Mouse (Mus musculus) limb, embryonic 10.5 days (tissue): ENCODE data around the gene Prr36. TPM values are rescaled to one million over a fixed set of nuclear protein-coding genes. Genes with fewer than 3 reads are reported as not detected.
"Not testable (repeated sequence)": the region's sequence is repeated elsewhere in the genome, so short reads cannot be mapped to it uniquely, and the experiment has no call there.

Experiments used
- DNase-seq: peaks from one replicate; pipeline ENCODE4 v3.0.0-alpha.2; 2017; ENCODE audit warnings: low spot score
- H3K27ac ChIP-seq: fragments of 300-500 bp; sonication (generic); 2 replicates; pipeline ENCODE4 v1.5.1; 2016; ENCODE audit warnings: mild to moderate bottlenecking
- H3K27me3 ChIP-seq: fragments of 300-500 bp; sonication (generic); 2 replicates; pipeline ENCODE4 v1.6.1; 2016; ENCODE audit warnings: low read depth, mild to moderate bottlenecking; ENCODE audit not compliant: poor library complexity, severe bottlenecking
- H3K36me3 ChIP-seq: fragments of 300-500 bp; sonication (generic); 2 replicates; pipeline ENCODE4 v1.6.1; 2016; ENCODE audit warnings: mild to moderate bottlenecking, moderate library complexity
- H3K4me1 ChIP-seq: fragments of 300-500 bp; sonication (generic); 2 replicates; pipeline ENCODE4 v1.6.1; 2016
- H3K4me3 ChIP-seq: fragments of 300-500 bp; sonication (generic); 2 replicates; pipeline ENCODE4 v1.5.1; 2016; ENCODE audit warnings: mild to moderate bottlenecking, moderate library complexity
- H3K9me3 ChIP-seq: fragments of 300-500 bp; sonication (generic); replicated peaks from 2 replicates; pipeline ENCODE4 v1.6.1; 2016; ENCODE audit warnings: mild to moderate bottlenecking
- WGBS: fragments of 180-500 bp; shearing (Covaris S2); methylation state at CpG from one replicate; pipeline ENCODE4 v1.1.7; 2016; 5-methylcytosine and 5-hydroxymethylcytosine counted together
- polyA plus RNA-seq: library from polyadenylated mRNA; unstranded; fragments of >200 nt; fragmentation: Nextera tagmentation; extraction: Ambion mirVana; gene quantifications from 2 replicates; pipeline ENCODE4 v1.2.1, GENCODE M21; 2016

The Prr36 gene
- 1.5 and 2.2 TPM in 2 replicates for polyA plus RNA-seq

DNA sequence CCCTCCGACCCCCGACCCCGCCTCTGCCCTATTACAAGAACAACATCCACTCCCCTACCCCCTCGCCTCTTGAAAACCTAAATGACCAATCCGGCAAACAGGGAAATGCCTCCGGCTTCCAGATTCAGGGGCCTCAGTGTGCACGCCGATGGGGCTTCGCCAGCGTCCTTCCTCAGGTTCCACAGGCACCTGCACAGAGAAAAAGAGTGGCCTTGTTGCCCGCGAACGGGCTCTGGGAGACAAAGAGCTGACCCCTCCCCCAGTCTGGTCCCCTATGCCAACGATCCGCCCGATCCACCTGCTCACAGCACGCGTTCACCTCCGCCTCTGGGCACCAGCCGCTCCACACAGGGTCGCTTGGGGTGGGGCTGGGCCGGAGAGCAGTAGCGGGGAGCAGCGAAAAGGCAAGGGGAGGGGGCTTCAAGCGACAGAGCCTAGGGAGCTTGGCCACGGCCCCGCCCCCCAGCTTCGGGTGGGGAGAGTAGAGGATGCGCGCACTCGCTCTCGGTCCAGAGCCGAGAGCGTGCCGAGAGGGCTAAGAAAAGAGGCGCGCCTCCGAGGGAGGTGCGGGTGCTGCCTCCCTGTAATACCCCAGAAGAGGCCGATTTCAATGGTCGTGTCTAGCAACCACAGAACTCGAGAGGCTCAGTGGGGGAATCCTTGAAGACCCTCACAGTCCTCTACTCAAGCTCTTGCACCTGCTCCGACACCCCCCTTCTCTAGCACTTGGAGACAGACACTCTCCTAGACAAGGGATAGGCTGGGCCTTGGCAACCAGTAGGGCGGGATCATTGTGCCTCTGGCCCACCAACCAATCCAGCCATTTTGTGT is at the start of gene Prr36:
Prr36 (minus strand) TSS at position 669 of the 831 bp plus-strand sequence.
- H3K27me3 ChIP-seq = peaks cover 75% of the 10 kb centered on the region
- H3K4me3 ChIP-seq = peak within 1 kb of the TSS; percentile 63
- peak; percentile 68 for DNase-seq
- peak within 1 kb of the TSS; percentile 71 for H3K27ac ChIP-seq
- no peaks in the 10 kb centered on the region for H3K36me3 ChIP-seq
- WGBS = 3% methylated on average over 44 of the region's 44 CpGs
- peaks cover 40% of the 10 kb centered on the region for H3K4me1 ChIP-seq
- H3K9me3 ChIP-seq = no peaks in the 10 kb centered on the region

DNA sequence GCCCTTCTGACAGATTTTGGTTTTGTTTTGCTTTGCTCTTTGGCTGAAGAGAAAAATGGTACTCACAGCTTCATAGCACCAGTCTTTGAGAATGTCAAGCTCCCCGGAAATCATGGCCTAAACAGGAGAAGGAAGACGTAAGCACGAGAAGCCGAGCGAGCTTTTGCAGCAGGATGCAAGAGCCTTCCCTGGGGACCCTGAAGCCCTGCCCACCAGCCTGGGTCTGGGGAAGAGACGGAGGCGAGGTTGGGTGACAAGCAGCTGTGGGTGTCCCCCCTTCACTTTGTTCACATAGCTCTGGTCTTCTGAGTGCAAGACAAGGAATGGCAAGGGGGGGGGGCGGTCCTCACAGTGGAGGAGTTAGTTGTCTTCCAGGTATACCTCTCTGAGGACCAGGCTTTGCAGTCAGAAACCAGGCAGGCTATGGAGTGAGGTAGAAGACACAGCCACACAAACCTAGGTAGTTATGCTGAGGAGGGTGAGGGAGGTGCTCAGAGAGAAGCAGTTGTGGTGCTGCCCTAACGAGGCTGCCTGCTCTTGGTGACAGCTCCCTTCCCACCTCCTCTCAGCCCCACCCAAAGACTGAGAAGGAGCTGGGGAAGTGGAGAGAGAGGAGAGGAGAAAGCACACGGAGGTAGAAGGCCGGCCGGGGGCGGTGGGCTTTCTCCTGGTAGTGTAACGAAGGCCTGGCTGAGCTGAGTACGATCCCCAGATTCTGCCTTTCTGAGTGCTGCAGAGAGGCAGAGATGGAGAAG is 48.1 kb upstream of the Prr36 start:
- H3K36me3 ChIP-seq = peaks cover 100% of the 10 kb centered on the region
- no peak for DNase-seq
- no peak overlapping the region for H3K4me3 ChIP-seq
- 92% methylated on average over 15 of the region's 15 CpGs for WGBS
- H3K27ac ChIP-seq = no peak overlapping the region
- H3K27me3 ChIP-seq = no peaks in the 10 kb centered on the region
- H3K4me1 ChIP-seq = peaks cover under 1% of the 10 kb centered on the region; the same call in 1 of the 2 replicates
- no peaks in the 10 kb centered on the region for H3K9me3 ChIP-seq

DNA sequence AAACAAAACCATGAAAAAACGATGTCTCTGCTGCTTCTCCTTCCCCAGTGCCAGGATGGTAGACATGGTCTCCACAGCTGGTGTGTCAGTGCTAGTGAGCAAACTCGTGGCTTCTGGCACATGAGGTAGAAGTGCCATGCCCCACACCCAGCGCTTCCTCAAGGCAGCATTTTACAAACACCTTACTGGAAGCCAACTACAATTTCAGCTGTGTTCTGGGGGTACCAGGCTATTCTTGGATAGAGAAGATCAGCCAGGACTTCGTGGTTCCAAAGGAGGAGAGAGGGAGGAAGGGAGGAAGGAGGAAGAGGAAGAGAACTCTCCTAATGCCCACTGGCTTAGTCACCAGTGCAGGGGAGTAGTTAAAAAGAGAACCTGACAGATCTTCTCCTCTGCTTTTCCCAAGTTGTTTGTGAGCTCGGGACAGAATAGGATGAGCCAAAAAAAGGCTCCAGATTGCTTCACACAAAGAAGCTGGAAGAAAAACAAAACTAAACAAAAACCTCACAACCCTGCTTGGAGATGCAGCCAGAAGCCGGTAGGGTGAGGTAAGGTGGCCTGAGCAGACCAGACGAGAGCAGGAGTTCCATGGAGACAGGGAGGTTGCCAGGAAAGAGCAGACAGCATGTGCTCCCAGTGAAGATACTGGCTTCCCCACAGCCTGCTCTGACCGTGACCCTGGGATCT is 46.0 kb upstream of the Prr36 start:
- H3K4me1 ChIP-seq = peaks cover 17% of the 10 kb centered on the region
- no peak overlapping the region for H3K4me3 ChIP-seq
- H3K27ac ChIP-seq = no peak overlapping the region
- H3K9me3 ChIP-seq = no peaks in the 10 kb centered on the region
- WGBS = 93% methylated on average over 8 of the region's 8 CpGs
- no peak for DNase-seq
- H3K27me3 ChIP-seq = no peaks in the 10 kb centered on the region
- peaks cover 87% of the 10 kb centered on the region for H3K36me3 ChIP-seq

DNA sequence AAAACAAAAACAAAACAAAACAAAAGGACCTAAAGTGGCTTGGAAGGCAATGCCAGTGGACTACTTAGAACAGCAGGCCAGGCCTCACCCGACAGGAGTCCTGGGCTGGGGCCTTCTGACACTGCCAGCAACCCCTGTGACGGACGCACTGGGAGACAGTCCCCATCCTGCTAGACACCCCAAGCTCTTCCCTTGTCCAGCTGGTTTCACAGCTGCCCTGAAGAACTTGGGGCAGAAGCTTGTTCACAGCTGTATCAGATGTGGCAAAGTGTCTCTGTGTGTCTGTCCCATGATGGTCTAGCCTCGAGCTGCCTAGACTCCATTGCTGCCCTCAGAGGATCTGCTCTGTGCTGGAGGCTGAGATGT is 42.5 kb upstream of the Prr36 start:
- H3K27me3 ChIP-seq = no peaks in the 10 kb centered on the region
- H3K36me3 ChIP-seq = peaks cover 84% of the 10 kb centered on the region
- no peaks in the 10 kb centered on the region for H3K9me3 ChIP-seq
- peak overlapping the region; percentile 99 for H3K27ac ChIP-seq
- no peak for DNase-seq
- peak overlapping the region; percentile 90; the same call in 1 of the 2 replicates for H3K4me3 ChIP-seq
- 81% methylated on average over 4 of the region's 4 CpGs for WGBS
- peaks cover 35% of the 10 kb centered on the region for H3K4me1 ChIP-seq

DNA sequence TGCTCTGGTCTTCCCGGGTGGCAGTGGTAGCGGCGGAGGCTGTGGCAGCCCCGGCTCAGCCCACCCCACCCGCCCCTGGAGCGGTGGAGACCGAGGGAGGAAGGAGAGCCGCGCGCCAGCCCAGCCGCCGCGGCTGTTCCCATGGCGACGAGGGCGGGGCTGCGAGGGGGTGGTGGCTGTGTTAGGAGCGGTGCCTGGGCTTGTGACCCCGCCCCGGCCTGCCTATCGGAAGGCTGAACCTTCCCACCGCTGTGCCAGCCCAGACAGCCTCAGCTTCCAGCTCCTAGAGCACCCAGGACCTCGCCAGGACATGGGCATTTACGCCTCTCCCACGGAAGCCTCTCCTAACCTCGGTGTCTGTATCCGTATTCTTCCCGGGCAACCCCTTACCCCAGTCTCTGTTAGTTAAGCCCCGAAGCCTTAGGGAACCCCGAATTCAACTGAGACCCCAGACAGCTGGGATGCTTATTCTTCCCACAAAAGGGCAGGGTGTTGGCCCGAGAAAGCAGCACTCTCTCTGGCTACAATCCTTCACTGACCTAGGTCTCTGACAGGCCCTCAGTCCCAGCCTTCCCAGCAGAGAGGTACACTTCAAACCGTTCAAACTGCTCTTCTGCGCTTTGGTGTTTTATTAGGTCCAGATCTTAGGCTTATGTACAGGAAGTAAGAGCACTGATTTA is 42.0 kb upstream of the Prr36 start, which contains the start of gene Ctxn1:
Ctxn1 (minus strand) TSS at position 150 of the 680 bp plus-strand sequence.
- no peaks in the 10 kb centered on the region for H3K27me3 ChIP-seq
- DNase-seq = peak; percentile 98
- 6% methylated on average over 32 of the region's 33 CpGs for WGBS
- peak within 1 kb of the TSS; percentile 90 for H3K4me3 ChIP-seq
- peaks cover 38% of the 10 kb centered on the region for H3K4me1 ChIP-seq
- H3K9me3 ChIP-seq = no peaks in the 10 kb centered on the region
- peaks cover 84% of the 10 kb centered on the region for H3K36me3 ChIP-seq
- H3K27ac ChIP-seq = peak within 1 kb of the TSS; percentile 99

DNA sequence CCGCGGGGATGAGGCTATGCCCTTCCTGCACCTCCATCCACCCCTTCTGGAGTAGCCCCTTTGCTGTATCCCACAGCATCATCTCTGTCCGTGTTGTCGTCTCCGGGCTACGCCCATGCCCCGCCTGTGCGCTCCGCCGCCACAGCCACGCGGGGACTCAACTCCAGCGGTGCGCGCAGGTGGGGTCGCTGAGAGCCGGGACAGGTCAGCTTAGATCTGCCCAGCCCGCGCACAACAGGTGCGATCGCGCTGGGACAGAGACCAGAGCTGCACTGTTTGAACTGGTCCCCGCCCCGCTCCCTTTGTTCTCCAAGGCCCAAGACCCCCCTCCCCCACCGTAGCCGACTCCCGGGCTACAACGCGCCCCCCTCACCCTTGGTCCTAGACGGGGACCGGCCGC is 41.4 kb upstream of the Prr36 start:
- Histone ChIP-seq H3K36me3 (peaks cover 81% of the 10 kb centered on the region), H3K27ac (peak overlapping the region; percentile 99), H3K4me3 (peak overlapping the region; percentile 90), H3K9me3 (no peaks in the 10 kb centered on the region), H3K4me1 (peaks cover 43% of the 10 kb centered on the region), H3K27me3 (no peaks in the 10 kb centered on the region)
- no peak for DNase-seq
- under 1% methylated on average over 32 of the region's 32 CpGs for WGBS

DNA sequence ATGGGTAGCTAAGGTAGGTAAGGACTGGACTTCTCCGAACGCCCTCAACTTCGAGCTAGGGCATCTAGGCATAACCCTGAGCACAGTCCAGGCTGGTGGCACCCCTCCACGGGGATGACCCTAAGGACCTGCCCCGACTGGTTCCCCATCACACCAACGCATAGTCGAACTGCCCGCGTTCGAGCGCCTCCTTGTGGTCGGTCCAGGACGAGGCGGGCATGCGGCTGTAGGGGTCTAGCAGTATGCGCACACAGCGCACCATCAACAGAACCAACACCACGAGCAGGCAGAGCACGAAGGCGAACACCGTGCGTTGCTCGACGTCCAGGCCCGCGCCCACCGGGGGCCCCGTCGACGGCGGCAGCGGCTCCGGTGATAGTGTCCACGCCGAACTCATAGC is 41.0 kb upstream of the Prr36 start:
- peak; percentile 94 for DNase-seq
- Histone ChIP-seq H3K27ac (peak overlapping the region; percentile 99), H3K27me3 (no peaks in the 10 kb centered on the region), H3K4me3 (peak overlapping the region; percentile 90), H3K4me1 (peaks cover 47% of the 10 kb centered on the region), H3K9me3 (no peaks in the 10 kb centered on the region), H3K36me3 (peaks cover 77% of the 10 kb centered on the region)
- WGBS = 2% methylated on average over 35 of the region's 35 CpGs

DNA sequence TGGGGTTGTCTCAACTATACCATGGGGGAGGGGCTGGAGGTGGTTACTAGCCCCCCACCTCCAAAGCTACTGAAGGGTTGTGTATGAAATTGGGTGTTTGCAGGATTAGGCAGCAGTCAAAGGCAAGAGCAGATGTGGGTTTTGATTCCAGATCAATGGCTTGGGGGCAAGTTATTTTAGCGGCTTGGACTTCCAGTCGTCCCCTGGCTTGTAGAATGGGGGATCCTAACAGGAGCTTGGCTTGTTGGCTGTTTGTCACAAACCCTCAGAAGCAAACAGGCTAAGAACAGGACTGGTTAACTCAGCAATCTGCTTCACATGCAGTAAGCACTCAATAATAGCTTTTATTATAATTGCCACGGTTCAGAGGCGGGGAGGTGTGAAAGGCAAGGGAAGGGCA is 40.1 kb upstream of the Prr36 start:
- H3K27ac ChIP-seq = peak overlapping the region; percentile 99
- H3K27me3 ChIP-seq = no peaks in the 10 kb centered on the region
- H3K4me3 ChIP-seq = peak overlapping the region; percentile 90
- 83% methylated on average over 4 of the region's 4 CpGs for WGBS
- peaks cover 68% of the 10 kb centered on the region for H3K36me3 ChIP-seq
- H3K9me3 ChIP-seq = no peaks in the 10 kb centered on the region
- DNase-seq = no peak
- peaks cover 47% of the 10 kb centered on the region for H3K4me1 ChIP-seq

DNA sequence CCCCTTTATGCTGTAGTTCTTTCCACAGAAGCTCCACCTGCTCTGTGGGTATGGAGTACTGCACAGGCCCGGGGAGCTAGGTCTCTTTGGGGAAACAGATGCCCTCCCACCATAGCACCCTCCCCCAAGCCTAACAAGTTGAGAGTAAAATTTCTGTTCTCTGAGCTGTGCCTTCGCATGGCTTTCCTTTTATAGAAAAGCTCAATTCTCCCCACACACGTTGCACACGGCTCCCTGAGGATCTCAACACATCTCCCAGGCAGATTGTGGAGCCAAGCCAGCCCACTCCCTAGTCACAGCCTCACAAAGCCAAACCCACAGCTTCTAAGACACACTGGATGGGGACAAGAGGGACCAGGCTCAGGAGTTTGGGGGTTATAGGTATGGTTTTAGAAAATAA is 39.7 kb upstream of the Prr36 start:
- 77% methylated on average over 4 of the region's 4 CpGs for WGBS
- no peak for DNase-seq
- H3K27me3 ChIP-seq = no peaks in the 10 kb centered on the region
- H3K36me3 ChIP-seq = peaks cover 63% of the 10 kb centered on the region
- no peaks in the 10 kb centered on the region for H3K9me3 ChIP-seq
- no peak overlapping the region for H3K27ac ChIP-seq
- H3K4me1 ChIP-seq = peaks cover 47% of the 10 kb centered on the region
- H3K4me3 ChIP-seq = 0 out of 2 replicates have a peak overlapping the region, but pooled peaks have one; percentile 90

DNA sequence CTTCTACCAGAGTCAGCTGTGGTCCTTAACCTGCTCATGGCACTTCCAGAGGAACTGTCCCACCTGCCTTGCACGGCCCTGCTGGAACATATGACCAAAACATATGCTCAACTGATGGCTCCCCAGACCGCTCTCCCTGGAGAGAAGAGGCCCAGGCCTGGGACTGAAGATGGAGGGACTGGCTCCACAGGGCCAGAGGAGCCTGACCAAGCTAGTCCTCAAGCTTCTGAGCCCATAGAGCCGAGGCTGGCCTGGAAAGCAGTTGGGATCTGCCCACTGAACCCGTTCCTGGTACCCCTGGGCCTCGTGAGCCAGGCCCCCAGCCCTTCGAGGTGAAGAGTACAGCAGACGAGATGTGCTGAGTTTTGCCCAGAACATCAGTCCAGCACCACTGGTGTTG is 38.2 kb upstream of the Prr36 start:
- H3K27me3 ChIP-seq, H3K9me3 ChIP-seq, H3K27ac ChIP-seq, DNase-seq, H3K4me3 ChIP-seq: not testable (repeated sequence)
- Histone ChIP-seq H3K4me1 (peaks cover 50% of the 10 kb centered on the region), H3K36me3 (peaks cover 49% of the 10 kb centered on the region)
- WGBS = 87% methylated on average over 7 of the region's 7 CpGs

DNA sequence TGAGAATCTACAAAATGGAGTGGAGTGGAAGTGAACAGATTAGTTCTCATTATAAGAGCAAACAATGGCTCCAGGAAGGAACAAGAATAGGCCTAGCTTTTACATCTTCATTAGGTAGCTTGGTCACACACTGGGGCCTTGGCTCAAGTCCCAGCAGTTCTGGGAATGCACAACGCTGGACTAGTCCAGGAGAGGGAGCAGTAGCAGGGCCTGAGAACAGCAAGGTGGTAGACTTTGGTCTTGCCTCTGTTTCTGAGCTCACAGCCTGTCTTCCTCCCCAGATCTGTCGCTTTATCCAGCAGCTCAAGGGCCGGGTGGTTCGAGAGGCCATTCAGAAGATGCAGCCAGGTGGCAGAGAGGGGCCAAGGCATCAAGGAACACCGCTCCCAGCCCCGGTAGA is 36.7 kb upstream of the Prr36 start:
- H3K36me3 ChIP-seq = peaks cover 52% of the 10 kb centered on the region
- H3K27ac ChIP-seq = 0 out of 2 replicates have a peak overlapping the region, but pooled peaks have one; percentile 95
- DNase-seq = no peak
- H3K4me3 ChIP-seq = peak overlapping the region; percentile 91
- 77% methylated on average over 6 of the region's 6 CpGs for WGBS
- no peaks in the 10 kb centered on the region for H3K9me3 ChIP-seq
- H3K4me1 ChIP-seq = peaks cover 48% of the 10 kb centered on the region
- 0 out of 2 replicates have a peak, but pooled peaks cover 10% of the 10 kb centered on the region for H3K27me3 ChIP-seq
